Mouse (Mus musculus) bone marrow macrophage, adult 2 months (primary cell): ENCODE results near the gene Myrf. TPM values are rescaled to one million over a fixed set of nuclear protein-coding genes. Genes with fewer than 3 reads are reported as not detected.

ENCODE experiments used
- H3K27ac ChIP-seq: 2 replicates; pipeline ENCODE4 v1.5.1; 2012; ENCODE audit warnings: low read depth, low read length; ENCODE audit not compliant: insufficient read depth
- H3K4me1 ChIP-seq: 2 replicates; pipeline ENCODE4 v1.6.1; 2012; ENCODE audit warnings: low read length; ENCODE audit not compliant: control insufficient read depth, insufficient read depth
- H3K4me3 ChIP-seq: 2 replicates; pipeline ENCODE4 v1.5.1; 2012; ENCODE audit warnings: mild to moderate bottlenecking, low read length, moderate library complexity; ENCODE audit not compliant: insufficient read depth
- CTCF ChIP-seq: IDR thresholded peaks from 2 replicates; pipeline ENCODE4 v1.5.1; 2012; ENCODE audit warnings: low read depth, mild to moderate bottlenecking, low read length, moderate library complexity
- POLR2A ChIP-seq: IDR thresholded peaks from 2 replicates; pipeline ENCODE4 v1.6.1; 2012; ENCODE audit warnings: mild to moderate bottlenecking, low read depth, low read length, borderline replicate concordance
- polyA plus RNA-seq: library from polyadenylated mRNA; stranded (reverse); fragments of >200 nt; gene quantifications from 2 replicates; pipeline ENCODE4 v1.2.4, GENCODE M21; 2012; ENCODE audit not compliant: missing spikeins, insufficient read depth, insufficient read length

Gene Myrf
- 0.12 TPM in 1 of 2 replicates, not detected in the other for polyA plus RNA-seq

- Histone ChIP-seq H3K27ac (no peak within 1 kb of the TSS), H3K4me3 (peak within 1 kb of the TSS; percentile 58), H3K4me1 (0 out of 2 replicates have a peak, but pooled peaks cover 3% of the 10 kb centered on the region)
- TF ChIP-seq CTCF = peak; percentile 99
- no peak for TF ChIP-seq POLR2A
Observed at GRCm38 (mm10) chr19:10240654-10241305, at the start of gene Myrf. TSS of gene Myrf (minus strand) at chr19:10240748.

DNA sequence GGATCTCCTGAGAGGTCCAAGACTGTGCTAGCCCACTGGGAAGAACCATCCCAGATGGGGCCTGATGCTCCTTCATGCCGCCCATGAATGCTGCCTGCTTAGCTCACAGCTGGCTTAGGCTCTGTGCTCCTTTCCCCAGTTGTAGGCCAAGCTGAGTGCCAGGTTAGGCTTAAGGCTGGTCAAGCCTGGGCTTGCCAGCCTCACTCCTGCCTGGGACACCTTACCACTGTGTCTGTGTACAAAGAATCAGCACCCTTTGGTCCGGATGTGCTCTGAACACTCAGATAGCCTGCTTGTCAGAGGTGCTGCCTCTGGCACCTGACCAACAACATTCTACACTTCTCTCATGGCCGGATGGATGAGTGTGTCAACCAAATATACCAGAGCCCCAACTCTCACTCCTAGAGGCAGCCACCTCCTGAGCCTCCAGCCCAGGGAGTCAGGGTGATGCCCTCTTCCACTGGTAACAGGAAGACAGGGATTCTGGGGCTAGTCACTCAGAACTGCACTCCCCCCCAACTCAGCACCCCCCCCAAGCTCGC, 49.1 kb upstream of the Myrf start:
- Histone ChIP-seq H3K4me1 (peaks cover 84% of the 10 kb centered on the region), H3K27ac (peak overlapping the region; percentile 81; the same call in 1 of the 2 replicates), H3K4me3 (no peak overlapping the region)
- TF ChIP-seq CTCF (no peak), POLR2A (no peak)

DNA sequence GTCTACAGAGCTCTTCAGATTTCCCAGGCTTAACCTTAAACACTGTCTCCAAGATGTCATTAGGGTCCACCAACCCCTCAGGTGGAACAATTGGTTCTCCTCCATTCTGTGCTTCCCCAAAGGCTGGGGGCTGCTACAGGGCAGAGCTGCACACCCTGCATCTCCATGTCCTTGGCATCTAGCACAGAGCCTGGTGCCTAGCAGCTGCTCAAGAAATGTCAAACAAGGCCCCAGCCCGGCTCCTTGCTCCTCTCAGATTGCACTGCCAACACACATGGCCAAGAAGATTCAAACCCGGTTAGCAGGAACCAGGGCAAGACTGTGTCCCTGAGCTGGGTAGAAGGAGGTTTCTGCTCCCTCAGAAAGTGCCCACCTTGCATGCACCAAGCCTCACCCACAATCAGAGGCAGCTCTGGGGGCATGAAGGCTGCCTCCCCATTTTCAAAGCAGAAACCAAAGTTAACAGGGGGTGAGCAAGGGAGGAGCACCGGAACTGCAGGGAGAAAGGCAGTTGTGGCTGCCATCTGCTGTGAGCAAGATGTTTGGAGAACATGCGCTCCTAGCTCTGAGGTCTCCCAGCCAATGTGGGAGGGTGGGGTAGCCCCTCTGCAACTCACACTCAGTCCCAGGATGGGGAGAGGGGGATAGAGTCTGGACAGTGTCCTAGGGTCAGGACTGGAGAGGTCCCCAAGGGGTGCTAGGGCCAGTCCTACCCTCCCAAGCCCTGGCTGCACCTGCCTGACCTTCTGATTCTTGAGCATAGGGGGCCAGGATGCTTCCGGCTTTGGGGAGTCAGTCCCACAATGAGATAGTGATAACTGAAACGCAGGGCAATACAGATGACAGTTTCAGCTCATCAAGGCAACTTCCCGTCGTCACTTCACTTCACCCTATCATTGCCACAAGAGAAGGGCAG, 47.8 kb upstream of the Myrf start:
- H3K4me1 ChIP-seq = peaks cover 81% of the 10 kb centered on the region
- no peak for TF ChIP-seq CTCF
- TF ChIP-seq POLR2A = no peak
- H3K4me3 ChIP-seq = no peak overlapping the region
- H3K27ac ChIP-seq = no peak overlapping the region

- Histone ChIP-seq H3K4me1 (peaks cover 71% of the 10 kb centered on the region), H3K27ac (no peak overlapping the region), H3K4me3 (no peak overlapping the region)
- TF ChIP-seq POLR2A (no peak), CTCF (no peak)
Observed at GRCm38 (mm10) chr19:10286458-10286872, 45.9 kb upstream of the Myrf start.

DNA sequence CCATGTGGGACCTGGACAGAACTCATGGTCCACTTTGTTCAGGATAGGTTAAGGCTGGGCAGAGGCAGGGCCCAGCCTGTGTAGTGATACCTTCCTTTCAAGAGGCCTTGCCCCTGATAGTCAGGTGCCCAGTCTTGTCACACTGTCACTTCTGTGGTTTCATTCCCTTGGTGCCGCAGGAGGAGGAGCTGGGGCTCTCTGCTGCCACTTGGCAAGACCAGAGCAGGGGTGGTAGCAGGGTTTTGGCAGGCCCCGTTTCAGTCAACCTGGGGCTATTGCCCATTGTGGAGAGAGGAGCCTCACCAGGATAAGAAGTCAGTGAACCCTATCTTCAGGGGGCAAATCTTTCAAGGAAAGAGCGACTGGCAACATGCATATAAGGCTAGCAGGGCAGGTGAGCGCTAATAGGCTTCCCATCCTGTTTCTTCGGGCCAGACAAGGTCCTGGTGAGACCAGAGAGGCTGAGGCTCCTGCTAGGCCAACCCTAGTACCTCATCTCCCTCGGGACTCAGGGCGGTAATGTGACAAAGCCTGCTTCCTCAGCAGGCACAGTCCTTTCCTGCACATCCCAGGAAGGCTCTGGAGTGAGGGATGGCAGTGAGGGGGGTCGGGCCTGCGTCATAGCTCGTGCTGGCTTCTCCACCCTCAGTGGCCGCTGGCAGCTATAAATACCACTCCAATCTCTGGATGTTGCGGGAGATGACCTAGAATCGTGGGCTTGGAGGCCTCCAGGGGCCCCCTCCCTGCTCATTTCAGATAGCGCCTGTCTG, 40.4 kb upstream of the Myrf start:
- no peak overlapping the region for H3K4me3 ChIP-seq
- H3K27ac ChIP-seq = peak overlapping the region; percentile 73; the same call in 1 of the 2 replicates
- TF ChIP-seq POLR2A = no peak
- no peak for TF ChIP-seq CTCF
- peaks cover 64% of the 10 kb centered on the region for H3K4me1 ChIP-seq

GRCm38 (mm10) chr19:10279668-10280067, 39.1 kb upstream of the Myrf start:
- Histone ChIP-seq H3K27ac (peak overlapping the region; percentile 76), H3K4me3 (no peak overlapping the region), H3K4me1 (peaks cover 62% of the 10 kb centered on the region)
- TF ChIP-seq CTCF (no peak), POLR2A (no peak)

GRCm38 (mm10) chr19:10278669-10279324, 38.2 kb upstream of the Myrf start:
- Histone ChIP-seq H3K27ac (peak overlapping the region; percentile 76), H3K4me3 (no peak overlapping the region), H3K4me1 (peaks cover 56% of the 10 kb centered on the region)
- TF ChIP-seq CTCF (no peak), POLR2A (no peak)

GRCm38 (mm10) chr19:10277759-10278158, 37.2 kb upstream of the Myrf start:
- no peak overlapping the region for H3K4me3 ChIP-seq
- TF ChIP-seq CTCF (no peak), POLR2A (no peak)
- peaks cover 64% of the 10 kb centered on the region for H3K4me1 ChIP-seq
- peak overlapping the region; percentile 76; the same call in 1 of the 2 replicates for H3K27ac ChIP-seq

DNA sequence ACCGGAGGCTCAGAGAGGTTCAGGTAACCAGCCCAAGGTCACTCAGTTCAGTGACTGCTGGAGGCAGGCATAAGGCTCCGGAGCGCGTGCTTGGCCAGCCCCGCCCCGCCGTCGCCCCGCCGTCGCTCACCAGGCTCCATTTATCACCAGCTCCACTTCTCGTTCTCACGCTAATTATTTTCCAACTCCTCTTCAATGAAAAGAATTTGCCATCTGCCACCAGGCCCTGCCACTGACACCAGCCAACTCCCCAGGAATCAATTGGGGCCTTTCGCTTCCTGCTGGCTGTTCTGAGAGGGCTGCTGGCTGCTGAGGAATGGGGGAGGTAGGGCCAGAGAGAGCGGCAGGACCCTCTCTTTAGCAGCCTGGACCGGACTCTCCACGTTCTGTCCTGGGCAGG, 36.8 kb upstream of the Myrf start:
- no peak overlapping the region for H3K4me3 ChIP-seq
- no peak overlapping the region for H3K27ac ChIP-seq
- peaks cover 65% of the 10 kb centered on the region for H3K4me1 ChIP-seq
- TF ChIP-seq CTCF = no peak
- TF ChIP-seq POLR2A = no peak
